18 mouse cellular contexts compared by ENCODE assay signal in the genomic region with DNA sequence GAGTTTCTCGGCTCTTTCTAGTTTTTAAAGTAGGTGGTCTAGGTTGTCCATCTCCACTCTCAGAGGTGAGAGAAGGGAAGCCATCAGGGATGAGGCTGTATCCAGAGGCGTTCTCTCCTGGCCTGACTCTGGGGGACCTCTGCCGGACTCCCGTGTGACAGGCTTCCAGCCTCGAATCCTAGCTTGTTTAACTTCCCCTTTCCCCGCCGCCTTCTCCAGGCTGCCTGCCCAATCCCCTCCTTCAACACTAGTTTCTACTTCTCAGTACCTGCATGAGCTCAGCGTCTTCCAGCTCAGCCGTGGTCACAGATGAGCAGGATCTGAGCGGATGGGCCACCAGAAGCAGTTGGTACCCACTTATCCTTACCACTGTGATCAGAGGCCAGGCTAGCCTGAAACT. TPM values are rescaled to one million over a fixed set of nuclear protein-coding genes. Genes with fewer than 3 reads are reported as not detected.
DNase-seq lines count a peak whose midpoint lies in the region; ATAC-seq and TF ChIP-seq lines count a peak whose summit lies in the region.
"Had no signal": no experiment of that assay in that cellular context is flagged by ENCODE, and none has a peak within 500 bp of the region (broad histone marks: within the 10 kb centered on the region; RNA-seq: fewer than 3 reads in every experiment).

No protein-coding gene starts in this region.

- H3K4me3 ChIP-seq in heart, embryonic 14.5 days (ENCODE audit: control insufficient read depth in 1 of 2, insufficient read depth in 1 of 2, low read depth in 1 of 2, low read length in 2 of 2): no peak overlapping the region
- no peak overlapping the region for H3K4me3 ChIP-seq in liver, postnatal 0 days (ENCODE audit: low read depth, low read length)
- no peak overlapping the region for H3K4me3 ChIP-seq in brown adipose tissue, adult 24 weeks (ENCODE audit: insufficient read depth, low read depth, low read length)
- H3K4me3 ChIP-seq in limb, embryonic 14.5 days (replicated peaks; ENCODE audit: low read length): no peak overlapping the region
- H3K4me3 ChIP-seq: embryonic facial prominence, embryonic 13.5 days; hindbrain, embryonic 15.5 days; intestine, embryonic 15.5 days; kidney, embryonic 15.5 days; limb, embryonic 15.5 days; midbrain, embryonic 12.5 days; neural tube, embryonic 12.5 days had no signal

- no peak for TF ChIP-seq EP300 in liver, postnatal 0 days (IDR thresholded peaks at IDR 0.05; ENCODE audit: low read depth)

- H3K4me1 ChIP-seq in heart, embryonic 14.5 days (ENCODE audit: control insufficient read depth in 2 of 2, insufficient read depth in 2 of 2, low read length in 2 of 2): peaks cover 84 to 98% of the 10 kb centered on the region in 2 experiments
- peaks cover 5% of the 10 kb centered on the region; the same call in 1 of the 2 replicates for H3K4me1 ChIP-seq in liver, postnatal 0 days (ENCODE audit: insufficient read depth)
- H3K4me1 ChIP-seq in brown adipose tissue, adult 24 weeks (ENCODE audit: control insufficient read depth, insufficient read depth, insufficient read length, low read length): peaks cover 64% of the 10 kb centered on the region
- H3K4me1 ChIP-seq in limb, embryonic 14.5 days (ENCODE audit: control insufficient read depth, insufficient read depth, low read length): peaks cover 22% of the 10 kb centered on the region

- H3K27me3 ChIP-seq in heart, embryonic 14.5 days (ENCODE audit: control insufficient read depth, insufficient read depth, low read length): no peaks in the 10 kb centered on the region
- H3K27me3 ChIP-seq in liver, postnatal 0 days (ENCODE audit: insufficient read depth, low read length): peaks cover 6% of the 10 kb centered on the region; the same call in 1 of the 2 replicates
- H3K27me3 ChIP-seq in limb, embryonic 14.5 days (ENCODE audit: control insufficient read depth, insufficient read depth, low read length): 0 out of 2 replicates have a peak, but pooled peaks cover 1% of the 10 kb centered on the region
- H3K27me3 ChIP-seq: intestine, embryonic 15.5 days had no signal

- no peak for TF ChIP-seq CTCF in liver, postnatal 0 days (IDR thresholded peaks at IDR 0.05; ENCODE audit: low read depth)

- H3K36me3 ChIP-seq in heart, embryonic 14.5 days (ENCODE audit: control insufficient read depth, insufficient read depth, low read length): no peaks in the 10 kb centered on the region
- H3K36me3 ChIP-seq in liver, postnatal 0 days (replicated peaks; ENCODE audit: insufficient read depth, low read length): no peaks in the 10 kb centered on the region
- H3K36me3 ChIP-seq in limb, embryonic 14.5 days (ENCODE audit: control insufficient read depth, insufficient read depth, low read length): no peaks in the 10 kb centered on the region
- H3K36me3 ChIP-seq: embryonic facial prominence, embryonic 13.5 days; hindbrain, embryonic 15.5 days; intestine, embryonic 15.5 days; kidney, embryonic 15.5 days; limb, embryonic 15.5 days; midbrain, embryonic 12.5 days; neural tube, embryonic 12.5 days had no signal

- no peak for ATAC-seq in heart, embryonic 14.5 days (ENCODE audit: insufficient number of reproducible peaks, insufficient read depth, low FRiP score, low read depth)
- peak; percentile 1; the same call in 1 of the 2 replicates for ATAC-seq in liver, postnatal 0 days
- no peak for ATAC-seq in limb, embryonic 14.5 days (ENCODE audit: low FRiP score, low read depth)
- ATAC-seq: activated CD4-positive, CD25-positive, alpha-beta regulatory T cell, adult 4 months; forebrain, embryonic 14.5 days had no signal

- TF ChIP-seq POLR2A in limb, embryonic 14.5 days (IDR thresholded peaks at IDR 0.05; ENCODE audit: borderline replicate concordance, extremely low read depth, insufficient read depth, insufficient read length): no peak

- peak overlapping the region; percentile 64 for H3K9ac ChIP-seq in heart, embryonic 14.5 days (ENCODE audit: low read length)
- H3K9ac ChIP-seq in liver, postnatal 0 days (replicated peaks): peak overlapping the region; percentile 35
- H3K9ac ChIP-seq in limb, embryonic 14.5 days (ENCODE audit: low read depth, low read length, severe bottlenecking): no peak overlapping the region
- H3K9ac ChIP-seq: embryonic facial prominence, embryonic 13.5 days; hindbrain, embryonic 15.5 days; intestine, embryonic 15.5 days; kidney, embryonic 15.5 days; limb, embryonic 15.5 days; midbrain, embryonic 12.5 days; neural tube, embryonic 12.5 days had no signal

- no peak for DNase-seq in heart, adult 9 months (ENCODE audit: low spot score in 2 of 2)
- DNase-seq in liver, postnatal 0 days: no peak
- DNase-seq in liver: no peak
- no peak for DNase-seq in limb, embryonic 14.5 days (ENCODE audit: low spot score)
- no peak for DNase-seq in layer of hippocampus, adult 9-10 months (ENCODE audit: low spot score)
- DNase-seq: cerebellum, adult 9-11 months; thymus, postnatal 25 days had no signal

- H3K4me2 ChIP-seq in heart, embryonic 14.5 days (ENCODE audit: low read length): peak overlapping the region; percentile 58
- no peak overlapping the region for H3K4me2 ChIP-seq in liver, postnatal 0 days (ENCODE audit: low read depth, low read length)
- H3K4me2 ChIP-seq in limb, embryonic 14.5 days (replicated peaks; ENCODE audit: low read depth, low read length, severe bottlenecking): no peak overlapping the region
- H3K4me2 ChIP-seq: embryonic facial prominence, embryonic 13.5 days; hindbrain, embryonic 15.5 days; intestine, embryonic 15.5 days; kidney, embryonic 15.5 days; limb, embryonic 15.5 days; midbrain, embryonic 12.5 days; neural tube, embryonic 12.5 days had no signal

- no peaks in the 10 kb centered on the region for H3K9me3 ChIP-seq in heart, embryonic 14.5 days (ENCODE audit: control insufficient read depth, low read length)
- H3K9me3 ChIP-seq in liver, postnatal 0 days (ENCODE audit: low read length): no peaks in the 10 kb centered on the region
- H3K9me3 ChIP-seq in limb, embryonic 14.5 days (ENCODE audit: control insufficient read depth, low read length): no peaks in the 10 kb centered on the region
- H3K9me3 ChIP-seq: embryonic facial prominence, embryonic 13.5 days; hindbrain, embryonic 15.5 days; intestine, embryonic 15.5 days; kidney, embryonic 15.5 days; limb, embryonic 15.5 days; midbrain, embryonic 12.5 days; neural tube, embryonic 12.5 days had no signal

- peak overlapping the region; percentile 36 to 94 for H3K27ac ChIP-seq in heart, embryonic 14.5 days (replicated peaks in 1 of 2; ENCODE audit: control insufficient read depth in 1 of 2, insufficient read depth in 1 of 2, low read depth in 2 of 2, low read length in 2 of 2)
- H3K27ac ChIP-seq in liver, postnatal 0 days (ENCODE audit: low read depth): peak overlapping the region; percentile 57
- peak overlapping the region; percentile 86 for H3K27ac ChIP-seq in brown adipose tissue, adult 24 weeks (replicated peaks; ENCODE audit: low read depth, low read length)
- H3K27ac ChIP-seq in limb, embryonic 14.5 days (replicated peaks; ENCODE audit: low read depth, low read length): 0 out of 2 replicates have a peak overlapping the region, but pooled peaks have one; percentile 13
- H3K27ac ChIP-seq: embryonic facial prominence, embryonic 13.5 days; hindbrain, embryonic 15.5 days; intestine, embryonic 15.5 days; kidney, embryonic 15.5 days; limb, embryonic 15.5 days; midbrain, embryonic 12.5 days; neural tube, embryonic 12.5 days had no signal

- 57% methylated on average over 10 of the region's 10 CpGs for WGBS in heart, embryonic 14.5 days
- 39% methylated on average over 10 of the region's 10 CpGs for WGBS in liver, postnatal 0 days (ENCODE audit: insufficient replicate concordance)
- 72% methylated on average over 10 of the region's 10 CpGs for WGBS in limb, embryonic 14.5 days

RNA-seq across cellular contexts. Expression of gene Dab2ip, which starts 31.3 kb away (rescaled TPM):
- 46.6 and 49.8 TPM in 2 replicates for polyA plus RNA-seq in heart, embryonic 14.5 days (2014; fragmentation: Nextera tagmentation; extraction: Ambion mirVana)
- 6.9 and 9.1 TPM in 2 replicates for polyA plus RNA-seq in liver, postnatal 0 days (2015; fragmentation: Nextera tagmentation; extraction: Ambion mirVana)
- polyA plus RNA-seq in brown adipose tissue, adult 24 weeks (2012; ENCODE audit: insufficient read depth, insufficient read length, missing spikeins): 14.3 and 19.1 TPM in 2 replicates
- polyA plus RNA-seq in limb, embryonic 14.5 days (2012; rRNA removed): 69.8 and 89.3 TPM in 2 replicates
- polyA plus RNA-seq in limb, embryonic 14.5 days (2014; fragmentation: Nextera tagmentation; extraction: Ambion mirVana): 62.2 and 69.8 TPM in 2 replicates

Comparison
In these comparisons a context has a peak if more than half of its experiments do, and no peak if none do; other contexts are left out.
1. H3K27ac ChIP-seq: peak in every context shown above with its lines; median percentile 86 in brown adipose tissue, adult 24 weeks; 65 in heart, embryonic 14.5 days; 57 in liver, postnatal 0 days; 13 in limb, embryonic 14.5 days.